Mouse (Mus musculus): ENCODE data around the gene Rslcan18.
"Not testable (repeated sequence)": the region's sequence is repeated elsewhere in the genome, so short reads cannot be mapped to it uniquely, and the experiment has no call there.

Rslcan18 gene

DNA sequence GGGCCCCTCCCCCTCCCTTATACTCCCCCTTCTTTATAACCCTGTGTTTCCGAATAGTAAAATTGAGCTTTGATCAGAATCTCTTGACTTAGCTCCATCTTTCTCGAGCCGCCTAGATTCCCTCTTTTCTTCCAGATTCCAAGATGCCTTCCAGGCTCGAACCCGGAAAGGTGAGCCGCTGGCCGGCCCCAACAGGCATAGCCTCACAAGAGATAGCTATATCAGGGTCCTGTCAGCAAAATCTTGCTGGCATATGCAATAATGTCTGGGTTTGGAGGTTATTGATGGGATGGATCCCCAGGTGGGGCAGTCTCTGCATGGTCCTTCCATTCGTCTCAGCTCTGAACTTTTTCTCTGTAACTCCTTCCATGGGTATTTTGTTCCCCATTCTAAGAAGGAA lies at the start of gene Rslcan18:
Gene Rslcan18 (minus strand): TSS at position 101 of the 400 bp plus-strand sequence.
- DNase-seq = not testable (repeated sequence)

DNA sequence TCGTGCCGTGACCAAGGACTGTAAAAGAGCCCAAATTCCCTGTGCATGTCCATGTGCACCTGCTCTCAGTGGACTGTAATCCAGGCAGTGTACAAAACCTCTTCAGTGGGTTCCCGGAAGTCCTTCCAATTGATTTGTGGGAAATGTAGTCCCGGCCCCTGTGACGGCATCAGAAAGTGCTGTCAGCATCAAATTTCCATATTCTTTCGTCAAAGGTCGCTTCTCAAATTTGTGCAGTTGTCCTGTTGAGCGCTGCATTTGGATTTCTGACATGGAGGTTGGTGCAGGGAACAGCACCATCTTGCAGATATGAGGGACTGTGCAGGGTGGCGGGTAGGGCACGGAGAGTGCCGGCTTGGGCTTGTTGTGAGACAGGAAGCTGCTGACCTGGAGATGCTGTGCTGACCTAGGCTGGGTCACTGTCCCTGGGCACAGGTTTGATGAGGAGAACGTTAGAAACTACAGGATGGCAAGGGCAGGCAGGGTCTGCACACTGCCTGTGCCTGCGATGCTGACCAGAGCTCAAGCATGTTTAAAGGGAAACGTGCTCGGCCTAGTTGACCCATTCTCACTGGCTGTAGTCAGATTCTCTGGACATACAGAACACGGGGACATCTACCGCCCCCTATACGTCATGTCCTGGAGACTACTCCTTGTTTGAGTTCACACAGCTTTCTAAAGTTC lies 12.1 kb upstream of the Rslcan18 start:
- DNase-seq = peak; percentile 77

DNA sequence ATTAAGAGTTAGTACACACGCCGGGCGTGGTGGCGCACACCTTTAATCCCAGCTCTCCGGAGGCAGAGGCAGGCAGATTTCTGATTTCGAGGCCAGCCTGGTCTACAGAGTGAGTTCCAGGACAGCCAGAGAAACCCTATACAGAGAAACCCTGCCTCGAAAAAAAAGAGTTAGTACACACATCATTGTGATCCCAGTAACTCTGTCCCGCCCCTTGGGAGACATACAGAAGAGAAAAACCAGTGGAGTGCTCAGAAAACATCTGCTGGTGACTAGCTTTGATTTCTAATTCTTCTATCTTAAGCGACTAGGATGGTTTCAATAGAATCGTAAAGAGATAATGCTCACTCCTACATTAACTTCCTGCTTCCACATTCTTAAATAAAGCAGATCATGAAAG lies 11.4 kb upstream of the Rslcan18 start:
- not testable (repeated sequence) for DNase-seq

DNA sequence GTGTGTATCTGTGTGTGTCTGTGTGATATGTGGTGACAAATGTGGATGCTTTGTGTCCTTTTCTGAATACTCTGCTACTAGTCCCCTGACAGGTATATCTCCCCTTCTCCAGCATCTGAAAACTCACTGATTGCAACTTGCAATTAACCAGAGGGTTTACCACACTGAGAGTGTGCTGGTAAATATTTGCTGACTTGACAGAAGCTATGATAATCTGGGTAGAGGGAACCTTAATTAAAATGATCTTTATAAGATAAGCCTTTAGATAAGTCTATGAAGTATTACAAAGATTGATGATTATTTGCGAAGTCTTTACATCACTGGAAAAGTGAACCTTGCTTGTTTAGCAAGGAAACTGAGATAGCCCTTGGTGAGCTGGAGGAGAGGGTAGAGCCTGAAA lies 8.4 kb upstream of the Rslcan18 start:
- no peak for DNase-seq

DNA sequence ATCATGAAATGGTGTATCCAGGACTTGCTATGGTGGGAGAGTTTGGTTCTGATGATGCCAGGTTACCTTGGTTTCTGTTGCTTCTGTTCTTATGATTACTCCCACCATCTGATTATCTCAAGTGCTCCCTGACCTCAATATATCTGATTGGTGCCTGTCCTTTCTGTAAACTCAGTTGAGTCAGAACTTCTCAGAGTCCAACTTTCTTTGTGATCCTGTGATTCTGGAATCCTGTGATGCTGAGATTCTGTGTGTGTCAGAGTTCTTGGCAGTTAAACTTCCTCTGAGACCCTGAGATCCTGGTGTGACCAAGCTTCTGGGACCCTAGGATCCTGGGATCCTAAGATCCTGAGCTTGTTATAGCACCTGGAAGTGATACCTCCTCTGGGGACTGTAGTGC lies 5.3 kb upstream of the Rslcan18 start, which contains the start of gene Zfp759:
Gene Zfp759 (plus strand): TSS at position 301 of the 400 bp plus-strand sequence.
- DNase-seq = not testable (repeated sequence)

DNA sequence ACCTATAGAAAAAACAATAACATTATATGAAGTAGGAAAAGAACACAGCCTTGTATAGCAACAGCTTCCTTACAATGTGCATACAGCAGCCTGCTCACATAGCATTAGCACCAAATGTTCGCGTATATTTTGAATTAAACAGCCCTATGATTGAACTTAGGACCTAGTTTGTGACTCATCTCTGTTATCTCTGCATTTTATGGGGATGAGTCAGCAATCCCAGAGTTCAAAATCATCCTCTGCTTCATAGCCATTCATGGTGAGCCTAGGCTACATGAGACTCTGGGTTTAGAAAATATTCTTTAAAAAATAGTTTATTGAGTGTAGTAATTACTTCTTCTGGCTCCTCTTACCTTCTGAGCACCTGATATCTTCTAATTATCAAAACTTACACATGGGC lies 2.8 kb downstream of the Rslcan18 start:
- DNase-seq = no peak

DNA sequence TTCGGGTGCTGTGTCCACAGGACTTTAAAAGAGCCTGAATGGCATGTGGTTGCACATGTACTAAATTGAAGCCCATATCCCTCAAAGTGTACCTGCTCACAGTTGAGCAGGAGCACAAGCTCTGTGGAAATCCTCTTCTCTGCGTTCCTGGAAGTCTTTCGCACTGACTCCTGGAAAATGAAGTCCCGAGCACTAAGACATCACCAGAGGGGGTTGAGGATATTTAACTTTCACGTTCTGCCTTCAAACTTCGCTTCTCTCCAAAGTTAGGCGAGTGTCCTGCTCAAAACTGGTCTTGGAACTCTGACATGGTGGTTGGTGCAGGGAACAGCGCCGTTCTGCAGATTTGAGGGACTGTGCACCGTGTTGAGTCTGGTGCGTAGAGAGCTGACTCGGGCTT lies 4.0 kb downstream of the Rslcan18 start:
- no peak for DNase-seq

DNA sequence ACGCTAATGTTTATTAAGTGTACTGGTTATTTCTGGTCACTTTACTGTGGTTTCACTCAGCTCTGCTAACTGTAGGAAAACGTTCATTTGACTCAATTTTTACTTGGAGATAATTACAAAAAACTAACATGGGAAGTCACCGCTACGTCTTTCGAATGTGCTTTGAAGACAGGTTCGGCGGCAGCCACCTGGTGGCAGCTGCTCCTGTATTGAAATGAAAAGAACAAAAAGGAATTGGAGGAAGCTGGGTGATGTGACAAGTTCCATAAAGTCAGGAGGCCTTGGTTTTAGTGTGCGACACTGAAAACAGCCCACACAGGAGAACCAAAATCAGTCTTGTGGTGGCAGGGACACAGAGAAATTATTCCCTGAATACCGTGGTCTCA lies 7.2 kb downstream of the Rslcan18 start:
- DNase-seq = no peak

DNA sequence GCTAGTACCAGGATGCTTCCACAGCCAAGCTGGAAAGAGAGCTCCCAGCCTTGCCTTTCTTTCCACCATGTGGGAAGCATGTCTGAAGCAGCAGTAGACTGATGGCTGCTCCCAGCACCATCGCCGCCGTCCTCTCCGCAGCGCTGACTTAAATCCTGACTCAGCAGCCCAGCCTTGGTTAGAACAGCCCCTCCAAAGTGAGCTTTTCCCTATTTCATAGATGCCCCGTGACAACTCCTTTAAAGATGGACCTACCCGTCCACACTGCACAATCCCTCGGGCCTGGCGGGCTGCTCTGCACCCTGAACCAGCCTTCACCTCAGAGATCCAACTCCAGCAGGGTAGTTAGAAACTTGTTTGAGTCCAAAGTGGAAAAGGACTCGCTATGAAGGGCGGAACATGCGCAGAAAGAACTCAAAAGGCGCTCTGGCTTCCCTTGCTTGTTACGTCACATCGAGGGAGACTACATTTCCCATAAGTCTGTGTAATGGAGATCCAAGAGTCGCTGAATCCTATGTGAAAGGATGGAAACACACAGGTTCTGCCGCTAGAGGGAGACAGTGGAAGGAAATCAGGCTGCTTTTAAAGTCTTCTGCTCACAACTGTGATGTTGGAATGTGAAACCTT lies 7.8 kb downstream of the Rslcan18 start, which contains the start of gene Gm28557:
Gene Gm28557 (minus strand): TSS at position 411 of the 627 bp plus-strand sequence.
- peak; percentile 89 for DNase-seq

DNA sequence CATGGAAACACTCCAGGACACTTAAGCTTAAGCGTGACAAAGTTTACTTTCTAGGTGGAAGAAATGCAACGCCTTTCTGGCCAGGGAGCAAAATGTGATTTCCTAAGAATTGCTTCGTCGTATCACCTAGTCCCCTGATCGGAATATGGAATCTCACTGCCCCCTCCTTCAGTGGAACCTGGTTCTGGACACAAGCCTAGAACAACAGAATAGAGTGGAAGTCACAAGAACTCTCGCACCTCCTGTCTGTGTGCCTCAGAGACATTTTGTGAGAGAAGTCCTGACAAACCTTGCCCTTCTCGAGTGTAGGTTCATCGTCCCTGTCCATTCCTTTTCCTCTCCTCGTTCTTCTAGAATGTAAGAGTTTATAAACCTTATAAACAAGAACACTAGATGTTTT lies 8.4 kb downstream of the Rslcan18 start:
- DNase-seq = no peak

DNA sequence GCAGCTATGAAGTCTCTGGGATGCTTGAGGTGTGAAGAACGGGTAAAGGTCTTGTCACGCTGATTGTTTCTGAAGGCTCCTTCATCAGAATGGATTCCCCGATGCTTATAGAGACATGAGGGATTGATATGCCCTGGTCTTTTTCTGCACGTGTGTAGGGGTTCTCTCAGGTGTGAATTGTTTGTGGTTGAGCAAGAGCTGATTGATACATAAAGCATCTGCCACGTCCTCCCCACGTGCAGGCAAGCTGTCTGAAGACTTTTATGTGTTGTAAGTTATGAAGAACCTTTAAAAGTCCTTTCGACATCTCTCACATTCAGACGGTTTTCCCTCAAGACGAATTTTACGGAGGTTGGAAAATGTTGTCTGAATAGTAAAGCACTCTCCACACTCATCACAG lies 18.2 kb downstream of the Rslcan18 start, which contains the start of gene Zfp708:
Gene Zfp708 (minus strand): TSS at position 101 of the 400 bp plus-strand sequence.
- no peak for DNase-seq

DNA sequence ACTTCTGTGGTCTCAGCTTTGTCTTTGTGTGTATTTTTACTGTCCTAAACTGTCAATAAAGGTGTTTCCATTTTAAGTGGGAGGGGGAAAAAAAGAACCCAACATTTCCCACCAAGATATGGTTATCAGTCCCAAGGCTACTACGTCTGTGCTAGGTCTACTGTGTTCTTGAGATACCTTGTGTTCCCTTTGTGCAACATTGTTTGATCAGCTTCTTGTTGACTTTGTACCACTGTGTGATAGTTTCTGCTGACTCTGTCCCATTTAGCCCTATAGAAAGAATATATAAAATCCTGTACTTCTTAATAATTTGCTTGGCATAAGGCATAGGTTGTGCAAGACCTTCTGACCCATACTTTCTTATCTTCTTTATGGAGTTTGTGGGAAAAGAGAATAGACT lies 25.9 kb downstream of the Rslcan18 start:
- DNase-seq = no peak

DNA sequence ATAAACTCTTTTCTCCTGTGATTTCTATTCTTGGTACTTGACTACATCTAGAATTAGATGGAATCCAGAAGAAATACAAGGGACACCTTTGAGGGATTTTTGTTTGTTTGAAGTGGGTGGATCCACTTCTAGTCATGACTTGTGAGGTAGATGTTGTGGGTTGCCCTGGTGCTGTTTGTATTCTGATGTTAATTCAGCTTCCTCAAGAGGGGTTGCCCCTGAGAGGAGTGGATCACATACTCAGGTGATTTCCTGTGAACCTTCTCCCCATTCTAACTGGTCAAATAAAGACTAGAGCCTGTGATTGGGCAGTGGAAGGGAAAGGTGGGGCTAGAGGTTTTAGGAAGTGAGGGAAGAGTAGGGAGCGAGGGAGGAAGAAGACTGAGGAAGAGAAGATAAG lies 34.1 kb downstream of the Rslcan18 start:
- DNase-seq = no peak

DNA sequence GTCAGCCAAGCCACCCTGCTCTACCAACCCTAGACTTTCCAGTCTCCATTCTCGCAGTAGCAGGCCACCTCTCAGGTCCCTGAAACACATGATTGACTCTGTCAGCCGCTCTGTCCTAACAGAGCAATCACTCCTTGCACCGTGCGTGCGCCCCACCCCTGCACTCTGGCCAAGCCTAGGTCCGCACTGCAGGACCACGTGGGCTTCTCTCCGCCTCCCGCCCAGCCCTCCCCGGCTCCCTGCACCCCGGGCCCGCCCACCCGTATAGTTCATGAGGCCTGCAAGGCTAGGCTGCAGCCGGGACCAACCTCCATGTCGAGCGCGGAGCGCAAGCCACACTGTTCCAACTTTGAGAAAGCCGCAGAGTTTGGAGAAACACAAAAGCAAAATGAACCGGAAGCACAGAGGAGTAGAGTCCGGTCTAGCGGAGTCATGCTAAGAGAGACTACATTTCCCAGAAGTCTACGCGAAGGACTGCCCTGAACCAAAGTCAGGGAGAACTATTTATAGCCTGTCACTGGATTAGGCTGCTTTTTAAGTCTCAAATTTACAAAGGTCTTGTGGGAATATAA lies 34.8 kb downstream of the Rslcan18 start:
- peak; percentile 42 for DNase-seq

DNA sequence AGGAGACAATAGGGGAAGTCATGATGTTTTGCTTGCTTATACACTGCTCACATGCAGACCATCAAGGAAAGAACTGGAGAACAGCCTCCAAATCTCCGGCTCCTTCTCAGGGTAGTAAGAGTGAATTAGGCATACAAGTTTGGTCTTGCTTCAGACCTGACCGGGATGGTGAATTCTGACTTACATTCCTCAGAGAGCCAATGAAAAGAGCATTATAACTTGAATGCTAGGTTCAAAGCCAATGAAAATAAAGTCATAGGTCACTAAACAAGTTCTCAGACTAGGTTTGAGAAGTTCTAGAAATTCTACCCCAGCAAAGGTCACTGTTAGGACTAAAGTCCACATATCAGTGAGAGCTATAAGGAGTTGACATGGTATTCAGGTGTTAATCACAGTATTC lies 38.8 kb downstream of the Rslcan18 start:
- no peak for DNase-seq

DNA sequence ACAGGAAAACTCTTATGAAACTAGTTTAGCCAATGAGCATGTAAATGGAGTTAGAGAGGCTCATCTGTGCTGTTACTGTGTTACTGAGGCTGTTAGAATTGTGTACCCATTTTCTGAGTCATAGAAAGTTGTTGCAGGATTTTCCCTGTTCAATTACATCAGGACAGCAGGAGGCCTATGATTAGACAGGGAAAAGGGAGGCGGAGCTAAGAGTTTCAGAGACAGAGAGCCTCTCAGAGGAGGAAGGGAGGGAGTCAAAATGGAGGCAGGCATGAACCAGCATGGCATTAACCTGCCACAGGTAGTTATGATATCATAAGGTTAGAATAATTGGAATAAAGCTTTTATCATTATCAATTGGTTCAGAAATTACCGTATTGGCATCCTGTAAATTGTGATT lies 43.3 kb downstream of the Rslcan18 start:
- no peak for DNase-seq

DNA sequence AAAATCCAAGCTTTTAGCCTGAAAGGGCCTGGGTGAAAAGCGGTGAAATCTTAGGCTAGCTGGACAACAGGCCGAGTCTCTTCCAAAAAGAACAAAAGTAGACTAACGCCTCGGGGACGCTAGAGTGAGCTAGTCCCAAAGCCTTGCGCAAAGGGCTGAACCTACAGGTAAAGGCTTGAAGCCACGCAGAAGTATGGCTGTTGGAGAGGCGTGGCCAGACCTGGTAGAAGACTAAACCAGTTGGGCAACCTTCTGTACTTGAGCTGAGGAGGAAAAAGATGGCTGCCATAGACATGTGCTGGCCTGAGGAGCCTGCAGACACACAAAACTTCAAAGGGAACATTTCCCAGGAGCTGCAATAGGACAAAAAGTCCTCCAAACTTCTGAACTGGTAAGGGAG lies 50.7 kb downstream of the Rslcan18 start:
- DNase-seq = no peak

DNA sequence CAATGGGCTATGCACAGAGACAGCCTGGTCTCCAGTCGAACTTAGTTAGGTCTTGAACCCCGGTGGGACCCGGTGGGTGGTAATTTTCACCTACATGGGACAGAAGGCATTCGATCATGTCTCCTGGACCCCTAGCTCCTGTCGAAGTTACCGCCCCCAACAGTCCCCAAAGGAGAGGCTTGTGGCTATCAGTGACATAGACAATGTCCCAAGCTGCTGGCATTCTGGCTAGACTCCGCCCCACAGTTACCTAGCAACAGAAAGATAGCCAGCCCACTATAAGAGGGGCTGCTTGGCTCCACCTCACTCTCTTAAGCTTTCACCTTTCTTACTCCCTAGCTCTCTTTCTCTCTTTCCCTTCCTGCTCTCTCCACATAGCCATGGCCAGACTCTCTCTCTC lies 53.6 kb downstream of the Rslcan18 start:
- no peak for DNase-seq

DNA sequence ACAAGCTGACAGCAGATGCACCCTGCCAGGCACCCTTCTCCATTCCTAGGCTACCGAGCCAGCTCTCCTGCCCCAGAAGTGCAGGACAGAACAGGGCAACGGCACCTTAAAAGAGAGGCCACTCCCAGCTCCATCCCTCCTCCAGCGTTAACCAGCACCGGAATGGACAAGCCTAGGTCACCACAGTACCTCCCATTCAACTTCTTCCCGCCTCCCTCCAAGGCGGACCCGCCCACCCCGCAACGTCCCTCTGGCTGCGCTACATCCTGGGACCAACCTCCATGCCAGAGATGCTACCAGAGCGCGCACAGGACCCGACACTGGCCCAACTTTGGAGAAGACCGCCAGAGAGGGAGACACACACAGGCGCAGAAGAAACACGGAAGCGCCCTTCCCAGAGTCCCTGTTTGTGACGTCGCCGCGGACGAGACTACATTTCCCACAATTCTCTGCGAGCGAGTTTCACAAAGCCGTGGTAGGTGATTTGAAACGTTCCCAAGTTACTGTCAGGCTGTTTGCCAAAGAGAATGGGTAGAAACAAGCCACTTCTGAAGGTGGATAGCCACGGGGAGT lies 55.2 kb downstream of the Rslcan18 start, which contains the start of gene Zfp712:
Gene Zfp712 (minus strand): TSS at position 385 of the 573 bp plus-strand sequence.
- peak; percentile 85 for DNase-seq

DNA sequence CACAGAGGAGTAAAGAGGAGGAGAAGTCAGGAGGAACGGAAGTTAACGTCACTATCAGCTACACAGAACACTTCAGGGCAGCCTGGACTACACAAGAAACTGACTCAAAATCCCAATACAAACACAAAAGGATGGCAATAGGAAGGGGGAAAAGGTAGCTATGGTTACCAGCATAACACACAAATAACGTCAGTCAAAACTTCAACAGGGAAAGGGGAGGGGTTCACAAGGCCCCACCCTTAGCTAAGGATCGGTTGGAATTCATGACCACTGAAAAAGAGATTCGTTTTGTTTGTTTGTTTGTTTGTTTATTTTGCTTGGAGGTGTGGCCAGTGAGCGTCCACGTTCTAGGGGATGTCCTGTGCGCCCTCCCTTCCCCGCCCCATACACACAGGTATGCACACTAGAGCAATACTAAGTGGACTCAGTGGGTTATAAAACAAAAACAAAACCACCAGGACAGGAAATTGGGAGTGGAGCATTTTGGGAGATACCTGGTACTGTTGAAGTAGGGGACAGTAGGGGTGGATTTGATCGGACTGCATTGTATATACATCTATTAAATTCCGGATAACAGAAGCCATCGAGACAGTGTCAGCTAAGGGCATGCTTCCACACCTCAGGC lies 55.8 kb downstream of the Rslcan18 start:
- DNase-seq = no peak

Measured in right cerebral cortex, postnatal 14 days (tissue).